Mouse (Mus musculus) mature B cell (primary cell): ENCODE measurements around the gene Adra2a.

ENCODE experiments used
- in situ Hi-C: fragments of 300-500 bp; cut with MboI; formaldehyde crosslinking; loops from 2 replicates; pipeline ENCODE4 v1.14.3; 2019

Gene Adra2a

GRCm38 (mm10) chr19:54076362-54077349 is 32.7 kb downstream of the Adra2a start:
- in situ Hi-C loops = no loop called here

GRCm38 (mm10) chr19:54081303-54081702 is 37.4 kb downstream of the Adra2a start:
- in situ Hi-C loops = no loop called here

GRCm38 (mm10) chr19:54081716-54082165 is 37.8 kb downstream of the Adra2a start:
- in situ Hi-C loops = no loop called here

DNA sequence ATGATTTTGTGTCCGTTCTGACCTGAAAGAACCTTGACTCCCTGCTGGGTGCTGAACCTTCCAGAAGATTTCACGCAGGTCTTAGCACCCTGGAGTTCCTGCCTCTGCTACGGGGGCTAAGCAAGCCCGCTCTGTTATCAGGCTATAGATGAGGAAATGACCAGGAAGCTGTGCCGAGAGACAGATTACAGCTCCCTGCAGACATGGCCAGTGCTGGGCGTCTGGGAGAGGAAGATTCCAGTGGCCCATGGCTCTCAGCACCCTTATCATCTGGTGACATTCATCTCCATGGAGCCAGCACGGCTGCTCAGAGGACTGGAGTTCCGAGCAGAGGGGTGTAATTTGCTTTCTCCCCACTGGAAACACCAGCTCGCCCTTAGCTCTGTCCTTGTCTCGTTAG is 43.4 kb downstream of the Adra2a start:
- in situ Hi-C loops = no loop called here

- in situ Hi-C loops = no loop called here
Measured at GRCm38 (mm10) chr19:54093599-54093998, 49.6 kb downstream of the Adra2a start.

DNA sequence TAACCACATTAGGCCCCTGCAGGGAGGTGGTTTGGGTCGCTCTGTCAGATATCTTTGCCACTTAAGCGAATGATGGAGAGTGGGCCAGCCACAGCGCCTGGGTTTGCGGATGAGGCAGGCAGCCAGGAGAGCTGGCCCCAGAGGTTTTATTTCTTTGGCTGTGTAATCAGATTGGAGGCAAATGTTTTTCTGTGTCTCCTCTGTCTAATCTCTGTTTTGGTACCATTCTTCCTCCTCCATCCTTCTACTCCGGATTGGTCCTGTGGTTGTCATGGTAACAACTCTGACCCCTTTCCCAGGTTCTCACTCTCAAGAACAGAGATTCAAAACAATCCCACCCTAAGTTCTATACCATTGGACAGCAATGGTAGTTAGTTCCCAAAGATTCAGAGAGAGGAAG is 51.8 kb downstream of the Adra2a start:
- in situ Hi-C loops = no loop called here

DNA sequence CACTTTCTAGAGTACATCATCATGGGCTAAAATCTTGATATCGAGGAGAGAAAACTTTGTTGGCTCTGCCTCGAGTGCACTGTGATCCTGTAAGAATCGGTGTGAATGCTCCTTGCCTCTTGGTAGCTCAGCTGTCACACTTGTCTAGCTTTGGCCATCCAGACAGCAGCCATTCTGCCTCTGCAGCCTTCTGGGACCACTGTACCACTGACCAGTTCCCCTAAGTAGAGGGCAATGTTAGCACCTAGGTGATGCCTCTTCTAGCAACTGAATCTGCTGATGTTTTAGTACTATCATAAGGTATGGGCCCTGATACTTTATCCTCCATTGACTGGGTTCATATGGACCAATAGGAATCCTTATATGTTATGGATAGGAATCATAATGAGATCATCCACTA is 54.4 kb downstream of the Adra2a start:
- in situ Hi-C loops = no loop called here
